Mouse (Mus musculus): ENCODE measurements around the gene Tmem100.
A peak's percentile ranks its signal among the peaks of the same experiment; 100 is the strongest.

The Tmem100 gene

DNA sequence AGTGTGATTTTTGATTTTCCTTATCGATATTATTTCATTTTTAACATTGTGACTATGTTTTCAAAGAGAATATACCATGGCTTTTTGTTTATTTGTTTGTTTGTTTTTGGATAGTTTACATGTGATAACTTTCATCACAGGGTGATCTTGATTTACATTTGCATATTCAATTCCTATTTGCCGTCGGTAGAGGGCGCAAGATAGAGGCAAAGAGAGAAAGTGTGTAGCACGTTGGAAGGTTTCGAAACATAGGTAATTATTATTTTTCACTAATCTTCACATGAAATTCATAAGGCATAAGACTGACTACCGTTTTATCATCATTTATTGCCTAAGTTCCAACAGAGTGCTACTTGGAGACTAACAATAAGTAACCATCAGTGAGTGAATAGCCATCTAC, 11.0 kb upstream of the Tmem100 start:
- peak; percentile 74 for DNase-seq

DNA sequence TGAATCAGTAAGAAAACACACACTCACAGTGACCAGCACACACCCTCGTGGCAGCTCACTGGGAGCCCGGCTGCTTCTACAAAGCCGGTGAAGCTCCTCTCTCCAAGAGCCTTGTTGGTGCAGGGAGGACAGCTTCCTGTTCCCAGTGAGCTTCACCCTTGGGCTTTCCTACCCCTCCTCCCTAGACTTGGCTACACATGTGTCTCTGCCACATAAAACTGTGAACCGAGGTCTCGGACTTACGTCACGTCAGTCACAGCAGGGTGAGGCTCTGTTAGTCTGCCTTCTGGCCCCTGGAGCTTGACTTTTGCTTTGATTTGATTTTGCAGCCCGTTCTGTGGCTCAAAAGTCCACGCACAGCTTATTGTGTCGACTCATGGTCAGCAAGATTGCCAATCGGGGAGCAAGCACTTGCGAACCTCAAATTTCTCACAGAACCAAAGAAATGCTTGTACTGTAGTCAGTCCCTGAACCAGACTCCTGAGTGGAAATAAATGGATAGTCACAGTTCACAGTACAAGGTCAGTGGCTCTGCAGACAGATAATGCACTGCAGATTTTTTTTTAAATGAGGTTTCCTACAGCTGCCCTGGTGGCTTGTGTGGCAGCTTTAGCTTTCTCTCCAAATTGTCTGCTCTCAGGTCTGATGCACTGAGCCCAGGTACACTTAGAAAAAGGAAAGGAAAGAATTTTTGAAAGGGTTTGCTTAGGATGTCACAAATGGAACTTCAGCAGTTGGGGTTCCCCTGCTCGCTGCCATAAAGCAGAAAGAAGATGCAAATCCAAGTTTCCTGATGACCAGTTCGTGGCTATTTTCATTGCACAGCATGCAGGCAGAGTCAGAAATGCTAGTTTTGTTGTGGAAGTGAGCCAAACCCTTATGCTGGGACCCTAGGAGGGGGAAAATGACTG, 4.0 kb upstream of the Tmem100 start:
- peak; percentile 62 for DNase-seq

DNA sequence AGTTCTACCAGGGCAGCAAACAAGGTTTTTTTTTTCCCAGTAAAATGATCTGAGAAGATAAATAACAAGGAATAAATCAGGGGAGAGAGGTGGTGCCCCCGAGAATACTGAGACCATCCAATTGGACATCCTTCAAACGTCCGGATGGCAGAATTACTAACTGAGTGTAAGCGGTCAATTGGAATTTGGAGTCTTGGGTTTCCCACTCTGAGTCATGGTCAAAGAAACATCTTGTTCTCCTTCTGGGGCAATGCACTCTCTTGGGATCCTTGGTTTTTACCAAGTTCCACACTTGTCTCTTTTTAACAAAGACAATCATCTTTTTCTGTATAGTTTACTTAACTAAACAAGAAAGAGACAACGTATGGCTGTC, 3.4 kb upstream of the Tmem100 start:
- no peak for DNase-seq

DNA sequence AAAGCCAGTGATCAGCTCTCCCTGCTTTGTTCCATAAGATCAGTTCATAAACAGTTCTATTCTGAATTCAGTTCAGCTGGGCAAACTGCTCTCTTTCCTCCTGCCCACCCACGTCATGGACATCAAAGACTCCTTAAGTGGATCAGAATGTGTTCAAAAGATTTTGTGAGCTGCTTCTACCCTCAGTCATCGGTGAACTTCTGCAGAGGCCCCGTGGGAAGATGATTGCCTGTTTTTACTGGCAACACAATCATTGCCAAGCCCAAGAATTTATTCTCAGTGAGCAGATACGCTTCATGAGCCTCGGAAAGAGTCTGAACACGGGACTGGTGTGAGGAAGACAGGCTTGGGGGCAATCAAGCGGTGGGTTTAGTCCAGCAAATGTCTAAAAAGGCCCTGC, 2.9 kb upstream of the Tmem100 start:
- no peak for DNase-seq

DNA sequence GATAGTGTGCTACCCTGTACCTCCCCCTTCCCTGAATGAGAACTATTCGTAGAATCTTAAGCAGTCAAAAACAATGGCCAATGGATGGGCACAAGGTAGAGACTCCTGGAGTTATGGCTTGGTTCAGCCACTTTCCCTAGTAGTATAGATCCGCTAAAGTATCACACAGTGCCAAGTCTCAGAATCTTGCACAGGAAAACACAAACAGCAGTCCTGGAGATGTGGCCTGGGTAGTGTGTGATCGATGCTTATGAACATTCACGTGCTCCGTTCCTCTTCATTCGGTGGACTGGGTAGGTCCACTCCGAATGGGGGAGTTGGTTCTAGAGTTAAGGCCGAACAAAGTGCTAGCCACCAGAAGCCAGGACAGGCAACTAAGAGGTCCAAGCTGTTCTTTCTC, 1.4 kb upstream of the Tmem100 start:
- DNase-seq = no peak

DNA sequence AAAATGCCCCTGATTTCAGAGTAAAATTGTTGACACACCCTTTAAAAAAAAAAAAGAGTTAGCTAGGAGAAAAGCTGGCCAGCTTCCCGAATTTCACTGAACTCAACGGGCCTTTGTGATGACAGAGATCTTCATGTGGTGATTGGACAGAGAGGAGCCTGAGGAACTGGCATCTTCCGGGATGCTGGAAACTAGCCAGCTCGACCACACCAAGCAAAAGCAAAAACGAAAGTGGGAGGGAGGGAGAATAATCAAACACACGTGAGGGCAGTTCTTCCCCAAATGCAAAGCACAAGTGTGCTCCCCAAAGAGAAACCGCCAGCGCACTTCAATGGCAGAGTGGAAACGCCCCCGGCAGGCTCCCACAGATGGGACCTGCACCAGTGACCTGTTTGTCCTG, 794 bp upstream of the Tmem100 start:
- DNase-seq = peak; percentile 90

DNA sequence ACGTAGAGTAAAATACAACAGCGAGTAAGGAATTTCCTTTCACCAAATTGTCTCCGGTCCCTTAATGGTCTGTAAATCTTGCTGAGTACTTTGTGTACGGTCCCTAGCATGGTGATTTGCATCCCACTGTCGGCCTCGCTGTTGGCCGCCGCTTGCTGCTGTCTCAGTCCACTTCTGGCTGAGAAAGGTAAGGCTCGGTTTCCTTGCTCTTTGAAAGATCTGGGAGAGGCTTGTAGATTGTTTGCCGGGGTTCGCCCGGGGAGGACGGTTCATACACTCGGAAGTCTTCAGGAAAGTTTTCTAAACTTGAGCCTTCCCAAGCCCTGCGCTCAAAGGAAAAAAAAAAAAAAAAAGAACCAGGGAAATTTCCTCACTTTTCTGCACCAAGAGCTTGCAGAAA, 409 bp downstream of the Tmem100 start:
- peak; percentile 76 for DNase-seq

DNA sequence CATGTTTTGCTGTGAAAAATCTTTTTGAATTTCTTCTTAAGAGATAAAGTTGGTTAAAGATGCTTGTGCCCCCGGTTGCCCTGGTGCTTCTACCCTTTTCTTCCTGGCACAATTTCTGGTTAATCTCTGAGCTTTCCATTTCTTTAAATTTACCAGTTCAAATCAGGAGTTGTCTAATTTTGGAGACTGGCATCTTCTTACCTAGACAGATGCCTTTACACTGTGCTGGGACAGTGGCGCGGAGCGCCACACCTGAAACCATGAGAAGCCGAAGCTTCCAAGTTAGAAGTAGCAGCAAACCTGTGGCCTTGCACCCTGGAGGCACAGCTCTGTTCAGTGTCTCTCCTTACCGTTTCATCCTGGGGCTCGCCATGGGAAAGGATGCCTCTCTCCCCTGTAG, 928 bp downstream of the Tmem100 start:
- DNase-seq = no peak

DNA sequence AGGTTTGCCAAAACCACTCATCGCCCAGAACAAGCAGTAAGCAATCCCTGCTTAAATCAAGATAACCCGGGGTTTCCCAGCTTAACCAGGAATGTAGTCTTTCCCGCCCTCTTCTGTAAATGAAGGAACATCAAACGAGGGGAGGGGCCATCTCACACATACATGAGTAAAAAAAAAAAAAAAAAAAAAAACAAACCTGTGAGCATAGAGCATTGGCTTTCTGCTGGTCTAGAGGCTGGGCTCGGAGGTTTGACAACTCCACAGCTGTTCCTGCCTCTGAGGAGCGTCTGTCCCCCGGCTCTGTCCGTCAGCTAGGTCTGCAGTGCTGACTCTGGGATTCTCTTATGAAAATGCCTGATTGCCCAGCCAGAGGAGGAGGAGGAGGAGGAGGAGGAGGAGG, 2.7 kb downstream of the Tmem100 start:
- peak; percentile 54 for DNase-seq

DNA sequence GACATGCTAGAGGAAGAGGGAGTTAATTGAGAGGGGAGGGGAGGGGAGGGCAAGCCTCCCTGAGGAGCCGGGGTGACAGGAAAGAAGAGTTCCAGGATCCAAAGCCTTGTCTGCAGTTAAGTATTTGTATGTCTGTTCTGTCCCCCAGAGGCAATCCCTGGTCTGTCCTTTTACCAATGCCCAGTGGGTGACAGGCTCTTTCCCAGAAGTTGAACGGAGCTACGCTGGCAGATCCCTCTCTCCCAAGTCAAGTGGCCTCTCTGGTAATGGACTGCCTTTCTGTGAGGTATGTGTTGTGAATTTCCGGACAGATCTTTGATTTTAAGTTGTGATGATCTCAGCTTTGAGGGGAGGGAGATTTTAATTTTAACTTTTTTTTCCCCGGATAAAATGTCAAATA, 3.3 kb downstream of the Tmem100 start:
- peak; percentile 49 for DNase-seq

DNA sequence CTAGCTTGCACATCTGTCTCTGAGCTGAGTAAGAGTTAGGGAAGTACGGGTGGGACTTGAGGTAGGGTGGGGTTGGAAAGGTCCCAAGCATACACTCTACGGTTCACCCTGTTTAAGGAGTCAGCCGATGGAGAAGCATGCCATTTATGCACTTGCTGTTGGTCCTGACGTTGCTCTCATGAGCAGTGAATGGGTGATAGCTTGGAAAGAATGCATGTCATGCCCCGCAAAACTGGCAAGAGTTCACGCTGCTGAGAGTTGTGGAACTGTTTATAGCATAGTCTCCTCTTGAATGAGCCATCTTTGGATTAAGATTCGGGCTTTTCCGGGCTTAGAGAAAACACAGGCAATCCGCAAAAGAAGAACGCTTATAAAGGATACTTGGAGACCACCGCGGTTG, 4.5 kb downstream of the Tmem100 start:
- peak; percentile 44 for DNase-seq

DNA sequence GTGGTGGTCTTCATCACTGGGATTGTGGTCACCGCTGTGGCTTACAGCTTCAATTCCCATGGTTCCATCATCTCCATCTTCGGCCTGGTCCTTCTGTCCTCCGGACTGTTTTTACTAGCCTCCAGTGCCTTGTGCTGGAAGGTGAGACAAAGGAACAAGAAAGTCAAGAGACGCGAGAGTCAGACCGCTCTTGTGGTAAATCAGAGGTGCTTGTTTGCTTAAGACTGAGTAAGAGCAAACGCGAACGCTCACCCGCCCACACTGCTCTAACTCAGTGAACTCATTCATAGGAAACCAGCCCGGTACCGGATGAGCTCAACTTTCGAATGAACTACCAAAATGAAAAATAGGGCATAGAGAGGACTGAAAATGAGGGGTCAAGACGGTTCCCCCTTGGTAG, 5.4 kb downstream of the Tmem100 start:
- no peak for DNase-seq

DNA sequence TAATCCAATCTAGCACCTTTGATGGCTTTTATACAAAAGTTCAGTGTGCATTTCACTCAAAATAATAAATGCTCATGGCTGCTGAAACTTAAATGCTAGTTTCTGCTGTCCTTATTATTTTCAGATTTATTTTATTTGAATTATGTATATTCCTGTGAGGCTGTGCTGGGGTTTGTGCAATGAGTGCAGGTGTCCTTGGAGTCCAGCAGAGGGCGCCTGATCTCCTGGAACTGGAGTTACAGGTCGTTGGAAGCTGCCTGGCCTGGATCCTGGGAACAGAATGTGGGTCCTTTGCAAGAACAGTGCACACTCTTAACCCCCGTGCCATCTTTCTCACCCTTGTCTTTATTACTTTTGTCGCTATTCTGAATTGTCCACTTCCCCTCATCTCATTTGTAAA, 6.3 kb downstream of the Tmem100 start:
- DNase-seq = peak; percentile 52

DNA sequence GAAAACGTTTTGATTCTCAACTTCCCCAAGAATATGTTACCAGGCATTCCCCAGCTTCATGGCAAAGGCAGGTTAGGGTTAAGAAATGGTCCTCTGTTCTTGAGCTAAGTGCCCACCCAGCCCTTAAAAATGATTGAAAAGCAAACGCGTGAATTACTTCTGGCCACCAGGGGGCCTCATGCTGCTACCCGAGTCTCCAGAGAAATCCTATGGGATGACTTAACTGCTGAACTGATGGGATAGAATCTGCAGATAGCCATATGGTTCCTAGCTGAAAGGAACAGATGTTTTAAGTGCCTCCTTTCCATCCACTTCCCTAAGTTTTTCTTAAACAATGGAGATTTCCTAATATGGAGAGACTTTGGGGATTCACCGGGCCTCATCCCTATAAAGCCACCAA, 7.9 kb downstream of the Tmem100 start:
- DNase-seq = peak; percentile 77

DNA sequence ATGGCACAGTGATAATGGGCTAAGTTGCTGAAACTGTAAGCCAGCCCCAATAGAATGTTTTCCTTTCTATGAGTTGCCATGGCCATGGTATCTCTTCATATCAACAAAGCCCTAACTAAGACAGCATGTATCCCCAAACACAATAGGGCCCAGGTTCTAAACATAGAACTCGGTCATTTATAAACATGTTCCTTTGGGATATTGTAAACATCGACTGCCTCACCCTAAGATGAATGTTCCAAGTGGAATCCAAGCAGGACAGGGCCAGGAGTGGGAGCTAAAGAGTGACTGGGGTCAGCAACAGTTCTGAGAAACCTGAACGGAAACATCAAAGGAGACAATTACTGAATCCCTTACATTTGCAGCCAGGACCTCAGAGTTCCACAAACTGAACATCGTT, 14.3 kb downstream of the Tmem100 start:
- DNase-seq = peak; percentile 57

DNA sequence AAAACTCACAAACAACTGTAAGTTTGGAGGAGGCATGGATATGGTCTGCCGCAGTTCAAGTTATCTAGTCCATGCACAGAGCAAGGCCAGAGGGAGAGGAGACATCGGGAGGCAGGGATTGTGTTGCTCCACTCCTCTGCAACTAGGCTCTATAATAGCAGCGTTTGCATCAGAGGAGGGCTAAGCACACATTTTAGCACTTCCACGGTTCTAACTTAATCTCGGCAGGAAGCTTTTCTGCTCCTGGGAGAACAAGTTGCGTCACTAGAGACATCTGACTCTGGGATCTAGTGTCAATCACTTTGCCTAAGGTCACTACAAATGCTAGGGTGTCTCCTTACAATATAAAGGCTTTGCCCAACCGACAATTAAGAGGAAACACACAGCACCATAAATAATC, 16.1 kb downstream of the Tmem100 start:
- no peak for DNase-seq

DNA sequence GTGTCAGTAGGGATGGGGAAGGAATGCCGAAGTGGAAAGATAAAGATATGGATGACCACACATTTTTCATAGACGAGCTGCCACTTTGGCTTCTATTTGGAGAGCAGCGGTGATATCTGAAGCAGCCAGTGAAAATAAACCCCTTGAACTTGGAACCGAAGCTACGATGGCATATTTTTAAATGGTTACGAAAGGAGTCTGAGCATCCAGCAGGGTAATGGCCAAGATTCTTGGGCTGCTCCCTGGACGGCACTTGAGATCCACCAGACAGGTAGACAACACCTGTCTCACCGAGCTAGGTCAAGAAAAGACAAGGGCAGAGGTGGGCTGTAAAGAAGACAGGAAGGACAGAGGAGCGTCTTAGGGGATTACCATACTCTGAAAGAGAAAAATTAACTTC, 17.1 kb downstream of the Tmem100 start:
- DNase-seq = no peak

DNA sequence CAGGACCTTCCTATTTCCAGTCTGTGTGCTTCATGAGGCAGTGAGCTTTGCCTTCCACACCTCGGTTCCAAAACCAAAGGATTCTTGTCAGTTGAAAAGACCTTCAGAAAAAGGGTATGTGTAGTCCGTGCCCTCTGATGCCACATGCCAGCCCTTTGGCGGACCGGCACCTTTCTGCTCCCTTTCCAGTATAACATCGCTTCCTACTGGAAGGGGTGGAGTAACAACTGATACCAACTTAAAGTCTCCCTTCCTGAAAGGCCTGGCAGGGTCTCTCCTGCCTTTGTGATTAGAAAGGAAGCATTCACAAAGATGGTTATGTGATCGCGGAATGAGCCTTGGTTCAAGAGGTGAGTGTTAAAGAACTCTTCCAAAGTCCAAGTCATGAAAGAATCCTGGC, 19.9 kb downstream of the Tmem100 start:
- DNase-seq = peak; percentile 44

DNA sequence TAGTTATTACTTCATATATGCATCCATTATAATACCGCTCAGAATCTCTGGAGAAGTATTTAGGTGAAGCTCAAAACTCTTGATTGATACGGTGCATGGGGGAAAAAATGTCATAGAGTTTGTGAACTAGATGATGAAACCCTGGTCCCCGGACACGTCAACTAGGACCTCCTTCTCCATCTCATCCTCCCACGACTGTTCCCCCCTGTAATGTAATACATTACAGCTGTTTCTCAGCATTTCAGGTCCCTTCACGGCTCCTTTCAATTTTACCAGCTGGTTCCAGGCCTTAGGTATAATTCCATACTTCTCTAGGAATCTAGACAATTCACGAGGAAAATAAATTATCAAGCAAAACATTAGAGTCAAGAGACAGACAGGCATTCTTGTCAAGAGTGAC, 22.6 kb downstream of the Tmem100 start:
- no peak for DNase-seq

DNA sequence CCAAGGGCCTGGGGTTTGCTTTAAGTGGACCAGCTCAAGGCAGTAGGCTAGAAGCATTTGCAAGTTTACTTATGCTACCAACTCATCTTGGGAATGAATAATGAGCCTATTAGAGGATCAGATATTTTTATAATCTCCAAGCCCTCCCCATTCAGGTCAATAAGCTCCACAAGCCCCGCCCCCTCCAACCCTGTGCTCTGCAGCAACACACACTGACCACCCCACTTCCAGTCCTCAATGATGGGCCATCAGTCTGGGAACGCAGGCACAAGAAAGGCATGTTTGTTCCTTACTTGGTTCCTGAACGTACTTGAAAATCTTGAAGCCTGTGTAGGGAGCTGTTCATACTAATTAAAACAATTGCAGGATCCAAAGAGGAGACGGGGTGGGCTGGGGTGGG, 23.7 kb downstream of the Tmem100 start:
- peak; percentile 51 for DNase-seq

DNA sequence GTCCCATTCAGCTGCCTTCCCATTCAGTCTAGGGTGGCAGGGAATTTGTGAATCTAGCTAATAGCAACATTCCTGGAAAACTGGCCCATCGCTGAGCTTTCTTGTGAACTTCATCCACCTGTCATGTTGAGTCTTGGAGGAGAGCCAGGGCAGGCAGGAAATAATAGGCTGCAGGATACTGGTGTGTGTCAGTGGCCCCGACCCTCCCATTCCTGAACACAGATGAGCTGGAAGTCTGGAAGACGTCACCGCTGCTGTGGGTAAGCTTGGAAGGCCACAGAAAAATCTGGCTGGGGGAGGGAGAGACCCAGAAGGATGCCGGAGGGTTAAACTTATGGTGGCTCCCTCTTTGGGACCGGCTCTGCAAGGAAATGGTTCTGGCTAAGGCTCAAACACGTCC, 24.3 kb downstream of the Tmem100 start:
- peak; percentile 84 for DNase-seq

DNA sequence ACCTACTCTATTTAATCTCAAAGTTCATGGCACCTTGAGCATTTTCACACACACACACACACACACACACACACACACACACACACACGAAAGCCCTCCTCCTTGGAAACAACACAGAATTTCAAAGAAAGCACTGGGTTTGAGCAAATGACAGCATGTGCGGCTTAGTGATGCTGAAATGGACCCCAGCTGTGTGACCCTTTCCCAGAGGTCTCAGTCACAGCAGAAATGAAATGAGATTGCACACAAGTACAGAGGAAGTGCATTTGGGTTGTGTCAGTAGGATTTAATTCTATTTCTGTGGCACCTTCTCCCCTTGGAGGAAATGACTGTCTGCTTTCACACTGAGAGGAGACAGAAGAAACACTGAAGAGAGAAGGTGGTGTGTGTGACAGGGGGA, 26.9 kb downstream of the Tmem100 start:
- peak; percentile 51 for DNase-seq

DNA sequence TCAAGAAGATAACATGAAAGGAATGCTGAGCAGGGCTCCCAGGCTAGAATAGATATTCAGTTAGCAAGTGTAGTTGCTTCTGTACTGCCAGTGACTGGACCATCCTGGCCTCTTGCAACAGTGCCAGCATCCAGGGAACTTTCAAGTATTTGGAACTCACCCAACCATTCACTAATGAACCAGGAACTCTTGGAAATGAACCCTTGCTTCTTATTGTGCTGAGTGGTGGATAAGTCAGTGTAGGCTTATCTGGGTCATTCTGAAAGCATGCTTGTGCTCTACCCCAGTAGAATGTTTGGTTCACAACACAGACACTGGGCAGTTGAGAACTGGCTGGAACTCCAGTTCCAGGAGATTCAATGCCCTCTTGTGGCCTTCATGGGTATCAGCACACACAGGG, 29.1 kb downstream of the Tmem100 start:
- no peak for DNase-seq

DNA sequence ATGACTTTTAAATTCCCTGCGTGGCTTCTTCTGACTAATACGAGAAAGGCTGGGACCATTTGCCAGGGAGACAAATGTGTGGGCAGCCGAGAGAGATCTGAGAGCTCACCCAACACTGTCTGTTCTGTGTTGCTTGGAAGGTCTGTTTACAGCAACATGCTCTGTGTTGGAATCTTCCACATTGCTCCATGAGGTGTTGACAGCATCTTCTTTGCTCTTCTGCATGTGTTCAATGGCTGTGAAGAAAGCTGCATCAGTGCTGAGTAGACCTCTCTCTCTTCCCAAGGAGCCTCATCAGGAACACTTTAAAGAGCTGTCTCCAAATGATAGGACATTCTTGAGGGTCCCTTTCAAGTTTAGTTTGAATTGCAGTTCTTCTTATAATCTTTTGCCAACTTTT, 32.5 kb downstream of the Tmem100 start:
- peak; percentile 31 for DNase-seq
